Mouse (Mus musculus): Measurements from ENCODE around the gene Gpkow.

GRCm38 (mm10) chrX:7665739-7666502, 31.0 kb upstream of the Gpkow start:
- TF ChIP-seq EP300 (optimal IDR thresholded peaks at IDR 0.05) (no peak), CTCF (IDR thresholded peaks at IDR 0.05; ENCODE audit: low read depth) (no peak)

All from stomach, postnatal 0 days (tissue).